Mouse (Mus musculus) CH12.LX (cell line): ENCODE data around the gene Armc6. TPM values are rescaled to one million over a fixed set of nuclear protein-coding genes. Genes with fewer than 3 reads are reported as not detected.

ENCODE experiments used
- DNase-seq: peaks from one replicate; pipeline ENCODE4 v3.0.0-alpha.2; 2013; ENCODE audit errors: extremely low read depth
- H3K27ac ChIP-seq: 2 replicates; pipeline ENCODE4 v1.5.1; 2012; ENCODE audit warnings: low read depth, mild to moderate bottlenecking, control low read depth, moderate library complexity; ENCODE audit not compliant: insufficient read depth
- H3K27me3 ChIP-seq: replicated peaks from 2 replicates; pipeline ENCODE3; 2012; ENCODE audit warnings: inconsistent platforms
- H3K36me3 ChIP-seq, 2 experiments: replicated peaks in 1 of 2; 2 replicates each; pipeline versions ENCODE3 to v1.6.1; 2012; ENCODE audit warnings: inconsistent platforms in 1 of 2, low read length in 1 of 2, mild to moderate bottlenecking in 1 of 2, mixed read lengths in 1 of 2, moderate library complexity in 1 of 2; ENCODE audit not compliant: control insufficient read depth in 1 of 2, insufficient read depth in 1 of 2
- H3K4me1 ChIP-seq, 2 experiments: 2 replicates each; pipeline ENCODE4 v1.6.1; 2012; ENCODE audit warnings: inconsistent platforms in 1 of 2, moderate library complexity in 1 of 2; ENCODE audit not compliant: insufficient read depth in 2 of 2, control insufficient read depth in 1 of 2
- H3K4me2 ChIP-seq: 2 replicates; pipeline ENCODE4 v1.6.1; 2012; ENCODE audit warnings: low read depth, mild to moderate bottlenecking, control low read depth; ENCODE audit not compliant: poor library complexity, insufficient read depth, severe bottlenecking
- H3K4me3 ChIP-seq, 3 experiments: fragments of 150-350 bp in 1 of 3; sonication (generic) in 1 of 3; replicated peaks in 1 of 3; 2 replicates each; pipeline versions ENCODE3 to v1.5.1; 2011 to 2012; ENCODE audit warnings: low read depth in 2 of 3, low read length in 2 of 3, mild to moderate bottlenecking in 2 of 3, moderate library complexity in 2 of 3, control low read depth in 1 of 3, improper control_type of control experiment in 1 of 3, inconsistent platforms in 1 of 3, mixed read lengths in 1 of 3; ENCODE audit not compliant: poor library complexity in 1 of 3
- H3K79me2 ChIP-seq: replicated peaks from 2 replicates; pipeline ENCODE4 v1.6.1; 2012; ENCODE audit warnings: mild to moderate bottlenecking, moderate library complexity; ENCODE audit not compliant: control insufficient read depth, poor library complexity, insufficient read depth, severe bottlenecking; ENCODE audit errors: extremely low read depth
- H3K9ac ChIP-seq: 2 replicates; pipeline ENCODE4 v1.6.1; 2012; ENCODE audit warnings: low read depth, mild to moderate bottlenecking, control low read depth, moderate library complexity; ENCODE audit not compliant: insufficient read depth
- H3K9me3 ChIP-seq: replicated peaks from 2 replicates; pipeline ENCODE3; 2012; ENCODE audit warnings: low read length, inconsistent platforms, mixed read lengths
- BHLHE40 ChIP-seq: IDR thresholded peaks from 2 replicates; pipeline ENCODE4 v1.6.1; 2011; ENCODE audit warnings: mild to moderate bottlenecking, low read depth, low read length, improper control_type of control experiment
- E2F4 ChIP-seq: IDR thresholded peaks from 2 replicates; pipeline ENCODE4 v1.6.1; 2011; ENCODE audit warnings: low read depth, low read length, improper control_type of control experiment; ENCODE audit not compliant: insufficient replicate concordance
- ELF1 ChIP-seq: IDR thresholded peaks from 2 replicates; pipeline ENCODE4 v1.6.1; 2014; ENCODE audit warnings: low read depth, mild to moderate bottlenecking, inconsistent platforms, low read length, improper control_type of control experiment
- ETS1 ChIP-seq: conservative IDR thresholded peaks from 2 replicates; pipeline ENCODE4 v1.6.1; 2012; ENCODE audit warnings: low read depth, mild to moderate bottlenecking, inconsistent platforms, low read length, improper control_type of control experiment, moderate library complexity
- GABPA ChIP-seq: IDR thresholded peaks from 2 replicates; pipeline ENCODE4 v1.6.1; 2012; ENCODE audit warnings: low read depth, low read length, improper control_type of control experiment, inconsistent platforms; ENCODE audit not compliant: insufficient replicate concordance
- IRF4 ChIP-seq: IDR thresholded peaks from 2 replicates; pipeline ENCODE4 v1.6.1; 2014; ENCODE audit warnings: low read depth, mild to moderate bottlenecking, inconsistent platforms, low read length, improper control_type of control experiment
- JUND ChIP-seq: conservative IDR thresholded peaks from 2 replicates; pipeline ENCODE4 v1.6.1; 2011; ENCODE audit warnings: low read depth, low read length, improper control_type of control experiment
- KAT2A ChIP-seq: IDR thresholded peaks from 2 replicates; pipeline ENCODE4 v1.6.1; 2012; ENCODE audit warnings: low read length, improper control_type of control experiment, inconsistent platforms; ENCODE audit not compliant: insufficient replicate concordance
- MAZ ChIP-seq: IDR thresholded peaks from 2 replicates; pipeline ENCODE4 v1.6.1; 2012; ENCODE audit warnings: low read depth, mild to moderate bottlenecking, inconsistent platforms, low read length, improper control_type of control experiment, moderate library complexity
- MEF2A ChIP-seq: IDR thresholded peaks from 2 replicates; pipeline ENCODE4 v1.6.1; 2014; ENCODE audit warnings: low read depth, mild to moderate bottlenecking, inconsistent platforms, low read length, improper control_type of control experiment, borderline replicate concordance
- MXI1 ChIP-seq: IDR thresholded peaks from 2 replicates; pipeline ENCODE4 v1.6.1; 2011; ENCODE audit warnings: mild to moderate bottlenecking, low read depth, low read length, improper control_type of control experiment
- MYC ChIP-seq: IDR thresholded peaks from 2 replicates; pipeline ENCODE4 v1.6.1; 2011; ENCODE audit warnings: low read depth, mild to moderate bottlenecking, improper control_type of control experiment, low read length
- NRF1 ChIP-seq: IDR thresholded peaks from 2 replicates; pipeline ENCODE4 v1.6.1; 2014; ENCODE audit warnings: low read depth, mild to moderate bottlenecking, inconsistent platforms, low read length, improper control_type of control experiment, moderate library complexity
- POLR2A ChIP-seq: IDR thresholded peaks from 2 replicates; pipeline ENCODE4 v1.6.1; 2011; ENCODE audit warnings: low read depth, mild to moderate bottlenecking, improper control_type of control experiment, low read length
- RCOR1 ChIP-seq: conservative IDR thresholded peaks from 2 replicates; pipeline ENCODE4 v1.6.1; 2012; ENCODE audit warnings: low read depth, mild to moderate bottlenecking, inconsistent platforms, low read length, improper control_type of control experiment
- SMC3 ChIP-seq: IDR thresholded peaks from 2 replicates; pipeline ENCODE4 v1.6.1; 2011; ENCODE audit warnings: low read depth, low read length, improper control_type of control experiment
- TBP ChIP-seq: conservative IDR thresholded peaks from 2 replicates; pipeline ENCODE4 v1.6.1; 2011; ENCODE audit warnings: low read depth, low read length, improper control_type of control experiment
- USF2 ChIP-seq: conservative IDR thresholded peaks from 2 replicates; pipeline ENCODE4 v1.6.1; 2011; ENCODE audit warnings: low read depth, low read length, improper control_type of control experiment
- ZC3H11A ChIP-seq: IDR thresholded peaks from 2 replicates; pipeline ENCODE4 v1.6.1; 2012; ENCODE audit warnings: low read depth, mild to moderate bottlenecking, inconsistent platforms, low read length, improper control_type of control experiment
- ZKSCAN1 ChIP-seq: IDR thresholded peaks from 2 replicates; pipeline ENCODE4 v1.6.1; 2012; ENCODE audit warnings: low read depth, inconsistent platforms, low read length, improper control_type of control experiment, borderline replicate concordance
- ZNF384 ChIP-seq: IDR thresholded peaks from 2 replicates; pipeline ENCODE4 v1.6.1; 2012; ENCODE audit warnings: low read depth, low read length, improper control_type of control experiment, inconsistent platforms
- dilution Hi-C: fragments of 300-500 bp; cut with MboI; formaldehyde crosslinking; loops from 2 replicates; pipeline ENCODE4 v1.14.3; 2020; ENCODE audit warnings: low sequenced_read_pairs; ENCODE audit not compliant: extremely low pct_unique_long_range_greater_than_20kb, extremely low pct_ligation_motif_present
- in situ Hi-C: fragments of 300-500 bp; cut with MboI; formaldehyde crosslinking; loops from 3 replicates; pipeline ENCODE4 v1.14.3; 2019; ENCODE audit warnings: low sequenced_read_pairs, low pct_ligation_motif_present, low pct_unique_long_range_greater_than_20kb, mixed read lengths
- polyA plus RNA-seq: library from polyadenylated mRNA; unstranded; fragments of >175 nt; gene quantifications from 2 replicates; pipeline ENCODE4 v1.2.1, GENCODE M21; 2012; ENCODE audit warnings: low read depth; ENCODE audit not compliant: insufficient read length
- total RNA-seq, 2 experiments: library from RNA; depleted of rRNA; stranded (reverse); fragments of 300-350 nt in 1 of 2; fragments of >200 nt in 1 of 2; gene quantifications; 2 replicates each; pipeline ENCODE4 v1.2.3; 2012 to 2014

Armc6 gene
- total and polyA plus RNA-seq, 3 experiments, result 20.0 to 31.1 (median 23.7) TPM

DNA sequence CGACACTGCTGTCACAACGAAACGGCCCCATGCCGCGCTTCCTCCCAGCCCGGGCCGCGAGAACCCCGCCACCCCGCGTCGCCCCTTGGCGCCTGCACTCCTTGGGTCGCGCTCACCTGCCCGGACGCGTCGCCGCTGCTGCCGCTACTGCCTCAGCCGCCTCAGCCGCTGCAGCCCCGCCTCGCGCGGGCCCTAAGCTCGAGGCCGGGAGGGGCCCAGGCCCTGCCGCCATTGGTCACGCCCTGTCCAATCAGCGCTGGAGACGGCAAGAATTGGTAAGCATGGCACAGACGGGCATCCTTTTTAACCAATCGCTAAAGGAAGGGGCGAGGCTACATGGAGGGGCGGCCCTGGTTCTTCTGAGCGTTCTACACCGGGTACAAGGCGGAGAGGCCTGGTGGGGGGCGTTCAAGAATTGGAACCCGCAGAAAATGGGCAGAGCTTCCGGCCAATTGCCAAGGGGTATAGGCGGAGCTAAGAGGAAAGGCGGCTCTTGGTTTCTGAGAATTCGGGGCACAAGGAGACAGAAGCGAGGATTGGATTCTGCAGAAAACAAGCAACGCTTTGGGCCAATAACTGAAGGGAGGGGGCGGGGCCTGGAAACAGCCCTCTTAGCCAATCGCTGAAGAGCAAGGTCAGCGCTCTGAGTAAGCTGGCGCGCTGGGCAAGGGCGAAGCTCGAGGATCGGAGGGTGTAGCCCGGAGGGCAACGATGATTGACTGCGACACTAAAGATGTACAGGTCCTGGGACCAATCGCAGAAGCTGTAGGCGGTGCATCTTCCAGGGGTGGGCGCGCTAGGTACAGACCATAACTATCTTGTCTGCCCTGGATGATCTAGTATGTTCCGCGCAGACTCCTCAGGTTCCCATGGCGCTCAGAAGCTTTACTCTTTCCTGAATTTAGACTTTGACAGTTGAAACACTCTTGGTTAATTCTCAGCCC, 21.9 kb downstream of the Armc6 start, which contains the start of gene Slc25a42 (continued):
- TF ChIP-seq RCOR1 (no peak), ZC3H11A (no peak)
- TF ChIP-seq, all 38 proteins: peak for 20

GRCm38 (mm10) chr8:70211726-70212111, 22.5 kb downstream of the Armc6 start:
- H3K36me3 ChIP-seq, result no peaks in the 10 kb centered on the region
- H3K9me3 ChIP-seq, result no peaks in the 10 kb centered on the region
- TF ChIP-seq MYC, result 0 out of 2 replicates have a peak, but pooled peaks have one; percentile 9
- TF ChIP-seq IRF4, result no peak
- TF ChIP-seq E2F4, result no peak
- no peak for TF ChIP-seq KAT2A
- no peak for TF ChIP-seq MAZ
- TF ChIP-seq JUND, result no peak
- TF ChIP-seq ZKSCAN1, result no peak
- TF ChIP-seq ZC3H11A, result no peak
- no peak for TF ChIP-seq MEF2A
- no peak for TF ChIP-seq ELF1
- no peak for TF ChIP-seq USF2
- no peak for TF ChIP-seq ZNF384
- no peak for TF ChIP-seq SMC3
- TF ChIP-seq MXI1, result peak; percentile 89
- TF ChIP-seq POLR2A, result no peak
- peak; percentile 50 for TF ChIP-seq BHLHE40
- TF ChIP-seq NRF1, result no peak
- no peak for TF ChIP-seq ETS1
- TF ChIP-seq TBP, result no peak
- no peak for TF ChIP-seq GABPA
- TF ChIP-seq, all 38 proteins: peak for 3
- Histone ChIP-seq H3K79me2 (no peaks in the 10 kb centered on the region), H3K27me3 (no peaks in the 10 kb centered on the region), H3K4me1 (peaks cover 18 to 47% of the 10 kb centered on the region in 2 experiments), H3K4me2 (peak overlapping the region; percentile 70), H3K27ac (peak overlapping the region; percentile 30; the same call in 1 of the 2 replicates), H3K9ac (peak overlapping the region; percentile 20), H3K4me3 (peak overlapping the region; percentile 67 to 87 (median 72))
- dilution Hi-C loops, result no loop called here
- in situ Hi-C loops, result loop anchor here (5.0 kb wide), 1 partner anchor 39 kb away; the partner anchor contains the start of gene Tmem161a
- DNase-seq, result no peak
